Mouse (Mus musculus) ZHBTc4 (cell line): ENCODE measurements around the gene Osbpl10.
A peak's percentile ranks its signal among the peaks of the same experiment; 100 is the strongest.

Source experiments
- DNase-seq: peaks from one replicate; pipeline ENCODE4 v3.0.0-alpha.2; 2011; ENCODE audit warnings: low read depth, low spot score

Osbpl10 gene

GRCm38 (mm10) chr9:115163031-115163430, 184.7 kb downstream of the Osbpl10 start:
- peak; percentile 92 for DNase-seq

- DNase-seq: no peak
Measured at GRCm38 (mm10) chr9:115163693-115164092, 185.3 kb downstream of the Osbpl10 start.

GRCm38 (mm10) chr9:115164351-115164750, 186.0 kb downstream of the Osbpl10 start:
- no peak for DNase-seq

GRCm38 (mm10) chr9:115165996-115166395, 187.6 kb downstream of the Osbpl10 start:
- DNase-seq: peak; percentile 45

- peak; percentile 95 for DNase-seq
Measured at GRCm38 (mm10) chr9:115169591-115169990, 191.2 kb downstream of the Osbpl10 start.

GRCm38 (mm10) chr9:115172096-115172495, 193.7 kb downstream of the Osbpl10 start:
- DNase-seq: no peak

- no peak for DNase-seq
Measured at GRCm38 (mm10) chr9:115179154-115179553, 200.8 kb downstream of the Osbpl10 start.

GRCm38 (mm10) chr9:115179935-115180334, 201.6 kb downstream of the Osbpl10 start:
- DNase-seq: no peak

GRCm38 (mm10) chr9:115186402-115186801, 208.0 kb downstream of the Osbpl10 start:
- DNase-seq: no peak

GRCm38 (mm10) chr9:115190376-115190942, 212.1 kb downstream of the Osbpl10 start:
- no peak for DNase-seq

GRCm38 (mm10) chr9:115192890-115193289, 214.5 kb downstream of the Osbpl10 start:
- peak; percentile 56 for DNase-seq

GRCm38 (mm10) chr9:115197082-115197481, 218.7 kb downstream of the Osbpl10 start:
- DNase-seq: no peak

- DNase-seq: no peak
Measured at GRCm38 (mm10) chr9:115200166-115200862, 221.9 kb downstream of the Osbpl10 start.

GRCm38 (mm10) chr9:115201264-115201663, 222.9 kb downstream of the Osbpl10 start:
- no peak for DNase-seq

GRCm38 (mm10) chr9:115203136-115203535, 224.8 kb downstream of the Osbpl10 start:
- no peak for DNase-seq

- DNase-seq: peak; percentile 55
Measured at GRCm38 (mm10) chr9:115205491-115205890, 227.1 kb downstream of the Osbpl10 start.

- DNase-seq: no peak
Measured at GRCm38 (mm10) chr9:115206219-115206618, 227.8 kb downstream of the Osbpl10 start.

GRCm38 (mm10) chr9:115209737-115210136, 231.4 kb downstream of the Osbpl10 start:
- DNase-seq: no peak

- DNase-seq: no peak
Measured at GRCm38 (mm10) chr9:115210535-115210934, 232.2 kb downstream of the Osbpl10 start.

- DNase-seq: no peak
Measured at GRCm38 (mm10) chr9:115213755-115214264, 235.4 kb downstream of the Osbpl10 start.

GRCm38 (mm10) chr9:115214572-115215571, 236.5 kb downstream of the Osbpl10 start:
- no peak for DNase-seq
